Mouse (Mus musculus) C2C12 (cell line): ENCODE measurements around the gene Gpm6a. TPM values are rescaled to one million over a fixed set of nuclear protein-coding genes. Genes with fewer than 3 reads are reported as not detected.
"Not testable (repeated sequence)": the region's sequence is repeated elsewhere in the genome, so short reads cannot be mapped to it uniquely, and the experiment has no call there.

Source experiments
- H3K27me3 ChIP-seq: one replicate; pipeline ENCODE4 v1.6.1; 2011; ENCODE audit not compliant: control insufficient read depth, insufficient read depth, insufficient read length
- H3K36me3 ChIP-seq: one replicate; pipeline ENCODE4 v1.6.1; 2011; ENCODE audit not compliant: control insufficient read depth, insufficient read depth
- H3K4me3 ChIP-seq: one replicate; pipeline ENCODE4 v1.5.1; 2011; ENCODE audit warnings: mild to moderate bottlenecking, control low read depth; ENCODE audit not compliant: poor library complexity, insufficient read depth, severe bottlenecking
- H3K79me2 ChIP-seq: one replicate; pipeline ENCODE4 v1.6.1; 2011; ENCODE audit not compliant: control insufficient read depth, insufficient read depth
- H3K79me3 ChIP-seq: one replicate; pipeline ENCODE4 v1.6.1; 2011; ENCODE audit warnings: low read depth, control low read depth
- H3ac ChIP-seq: one replicate; pipeline ENCODE3; 2011; ENCODE audit warnings: low read depth; ENCODE audit not compliant: control insufficient read depth, insufficient read length
- CEBPB ChIP-seq: IDR thresholded peaks from one replicate; pipeline ENCODE4 v1.6.1; 2011; ENCODE audit warnings: low read depth, mild to moderate bottlenecking, control low read depth, moderate library complexity
- CTCF ChIP-seq: IDR thresholded peaks from one replicate; pipeline ENCODE4 v1.5.1; 2011; ENCODE audit not compliant: control insufficient read depth, insufficient read depth, insufficient read length
- FOSL1 ChIP-seq: IDR thresholded peaks from one replicate; pipeline ENCODE4 v1.8.0; 2011; ENCODE audit warnings: mild to moderate bottlenecking, low read length; ENCODE audit not compliant: poor library complexity, insufficient read depth, severe bottlenecking
- MAX ChIP-seq: IDR thresholded peaks from one replicate; pipeline ENCODE4 v1.6.1; 2011; ENCODE audit warnings: mild to moderate bottlenecking, control low read depth
- MYOD1 ChIP-seq: IDR thresholded peaks from one replicate; pipeline ENCODE4 v1.6.1; 2011; ENCODE audit warnings: low read depth; ENCODE audit not compliant: control insufficient read depth, insufficient read length
- MYOG ChIP-seq: IDR thresholded peaks from one replicate; pipeline ENCODE4 v1.6.1; 2011; ENCODE audit not compliant: control insufficient read depth, insufficient read length; ENCODE audit errors: extremely low read depth
- USF1 ChIP-seq: IDR thresholded peaks from one replicate; pipeline ENCODE4 v1.6.1; 2011; ENCODE audit warnings: low read depth, mild to moderate bottlenecking, control low read depth, moderate library complexity
- polyA plus RNA-seq: library from polyadenylated mRNA; unstranded; fragments of >200 nt; fragmentation: generic; extraction: Trizol; gene quantifications from one replicate; pipeline ENCODE4 v1.2.1, GENCODE M21; 2012; ENCODE audit warnings: missing spikeins

The Gpm6a gene
- polyA plus RNA-seq, 1 experiment, result not detected

GRCm38 (mm10) chr8:55035416-55035815 lies 80.8 kb downstream of the Gpm6a start:
- H3K27me3 ChIP-seq, result no peaks in the 10 kb centered on the region
- no peaks in the 10 kb centered on the region for H3K79me2 ChIP-seq
- no peak overlapping the region for H3ac ChIP-seq
- TF ChIP-seq MYOG, result no peak
- TF ChIP-seq MAX, result no peak
- no peak for TF ChIP-seq USF1
- no peak for TF ChIP-seq CEBPB
- no peak for TF ChIP-seq FOSL1
- no peak for TF ChIP-seq MYOD1
- no peak for TF ChIP-seq CTCF
- no peak overlapping the region for H3K4me3 ChIP-seq
- no peaks in the 10 kb centered on the region for H3K79me3 ChIP-seq
- H3K36me3 ChIP-seq, result no peaks in the 10 kb centered on the region

GRCm38 (mm10) chr8:55042955-55043354 lies 88.3 kb downstream of the Gpm6a start:
- H3K79me2 ChIP-seq, result no peaks in the 10 kb centered on the region
- no peaks in the 10 kb centered on the region for H3K79me3 ChIP-seq
- TF ChIP-seq MAX (no peak), FOSL1 (no peak), MYOG (no peak), MYOD1 (no peak), CTCF (no peak)
- no peak overlapping the region for H3K4me3 ChIP-seq
- H3K27me3 ChIP-seq, result no peaks in the 10 kb centered on the region
- H3ac ChIP-seq, result no peak overlapping the region
- H3K36me3 ChIP-seq, result no peaks in the 10 kb centered on the region

- no peak for TF ChIP-seq MYOG
- no peak for TF ChIP-seq MAX
- TF ChIP-seq FOSL1, result no peak
- TF ChIP-seq CEBPB, result no peak
- TF ChIP-seq MYOD1, result no peak
- TF ChIP-seq USF1, result no peak
- no peak for TF ChIP-seq CTCF
Measured at GRCm38 (mm10) chr8:55048396-55048795, 93.8 kb downstream of the Gpm6a start.

GRCm38 (mm10) chr8:55049979-55050378 lies 95.3 kb downstream of the Gpm6a start:
- no peaks in the 10 kb centered on the region for H3K79me2 ChIP-seq
- no peaks in the 10 kb centered on the region for H3K79me3 ChIP-seq
- no peak for TF ChIP-seq USF1
- no peak for TF ChIP-seq FOSL1
- TF ChIP-seq CEBPB, result no peak
- TF ChIP-seq MAX, result no peak
- TF ChIP-seq CTCF, result no peak
- no peak for TF ChIP-seq MYOD1
- TF ChIP-seq MYOG, result no peak
- H3K36me3 ChIP-seq, result no peaks in the 10 kb centered on the region
- H3K27me3 ChIP-seq, result no peaks in the 10 kb centered on the region
- no peak overlapping the region for H3ac ChIP-seq
- H3K4me3 ChIP-seq, result no peak overlapping the region

More at GRCm38 (mm10) chr8:55048396-55048795, 93.8 kb downstream of the Gpm6a start:
- no peaks in the 10 kb centered on the region for H3K79me3 ChIP-seq
- no peak overlapping the region for H3ac ChIP-seq
- no peaks in the 10 kb centered on the region for H3K79me2 ChIP-seq
- H3K4me3 ChIP-seq, result no peak overlapping the region
- no peaks in the 10 kb centered on the region for H3K36me3 ChIP-seq
- H3K27me3 ChIP-seq, result no peaks in the 10 kb centered on the region

- not testable (repeated sequence) for H3K79me3 ChIP-seq, H3K36me3 ChIP-seq, H3K4me3 ChIP-seq, H3K79me2 ChIP-seq, H3ac ChIP-seq, H3K27me3 ChIP-seq
Measured at GRCm38 (mm10) chr8:55068811-55069210, 114.2 kb downstream of the Gpm6a start.

GRCm38 (mm10) chr8:55073481-55073880 lies 118.8 kb downstream of the Gpm6a start:
- no peak overlapping the region for H3ac ChIP-seq
- no peak overlapping the region for H3K4me3 ChIP-seq
- TF ChIP-seq MYOG, result no peak
- TF ChIP-seq CEBPB, result no peak
- no peaks in the 10 kb centered on the region for H3K36me3 ChIP-seq
- H3K79me3 ChIP-seq, result no peaks in the 10 kb centered on the region
- H3K27me3 ChIP-seq, result no peaks in the 10 kb centered on the region
- no peaks in the 10 kb centered on the region for H3K79me2 ChIP-seq

- Histone ChIP-seq H3K27me3 (no peaks in the 10 kb centered on the region), H3K79me3 (no peaks in the 10 kb centered on the region), H3K4me3 (no peak overlapping the region), H3ac (no peak overlapping the region), H3K79me2 (no peaks in the 10 kb centered on the region), H3K36me3 (no peaks in the 10 kb centered on the region)
- TF ChIP-seq CEBPB, result no peak
Measured at GRCm38 (mm10) chr8:55102195-55102594, 147.6 kb downstream of the Gpm6a start.
